Mouse (Mus musculus) heart, postnatal 0 days (tissue): ENCODE data around the gene Pakap.

Experiments
- CTCF ChIP-seq: IDR thresholded peaks from 2 replicates; pipeline ENCODE4 v1.5.1; 2016; ENCODE audit warnings: antibody characterized with exemption, control low read depth, low read depth
- EP300 ChIP-seq: IDR thresholded peaks from 2 replicates; pipeline ENCODE4 v1.6.1; 2016; ENCODE audit warnings: antibody characterized with exemption, low read depth

- no peak for TF ChIP-seq CTCF
- no peak for TF ChIP-seq EP300
These were observed 58.9 kb downstream of the Pakap start for GRCm38 (mm10) chr4:57626921-57627320.
